Mouse (Mus musculus) urinary bladder, postnatal 4 days (tissue): ENCODE measurements around the gene Exosc9.

Experiments
- DNase-seq, 2 experiments: peaks; one replicate each; pipeline ENCODE4 v3.0.0; 2021 to 2022; ENCODE audit warnings: low spot score in 2 of 2

The Exosc9 gene

DNA sequence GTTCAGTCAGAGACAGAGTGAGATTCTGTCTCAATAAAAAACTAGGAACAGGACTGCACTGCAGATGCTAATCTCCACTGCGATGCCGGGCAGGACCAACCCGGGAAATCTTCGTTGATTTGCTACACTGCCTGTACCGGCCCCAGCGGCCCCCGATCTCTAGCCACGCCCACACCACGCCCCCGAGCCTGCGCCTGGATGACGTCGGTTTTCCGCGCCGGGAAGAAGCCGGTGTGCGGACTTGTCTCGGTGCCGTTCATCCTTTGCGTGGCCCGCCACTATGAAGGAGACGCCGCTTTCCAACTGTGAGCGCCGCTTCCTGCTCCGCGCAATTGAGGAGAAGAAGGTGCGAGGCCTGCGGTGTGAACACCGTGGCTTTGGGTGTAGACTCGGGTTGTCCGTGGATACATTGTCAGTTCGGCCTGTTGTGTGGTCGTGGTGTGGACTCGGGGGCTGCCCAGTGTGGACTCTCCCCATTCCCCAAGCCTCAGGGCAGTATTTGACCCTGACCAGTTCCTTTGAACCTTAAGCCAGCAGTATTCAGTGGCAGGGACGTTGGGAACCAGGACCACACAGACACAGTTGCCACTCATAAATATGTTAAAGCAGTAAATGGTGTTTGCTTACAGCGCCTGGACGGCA is at the start of gene Exosc9:
Gene Exosc9 (plus strand): TSS at position 201 of the 642 bp plus-strand sequence.
- DNase-seq: peak; percentile 90 to 97

DNA sequence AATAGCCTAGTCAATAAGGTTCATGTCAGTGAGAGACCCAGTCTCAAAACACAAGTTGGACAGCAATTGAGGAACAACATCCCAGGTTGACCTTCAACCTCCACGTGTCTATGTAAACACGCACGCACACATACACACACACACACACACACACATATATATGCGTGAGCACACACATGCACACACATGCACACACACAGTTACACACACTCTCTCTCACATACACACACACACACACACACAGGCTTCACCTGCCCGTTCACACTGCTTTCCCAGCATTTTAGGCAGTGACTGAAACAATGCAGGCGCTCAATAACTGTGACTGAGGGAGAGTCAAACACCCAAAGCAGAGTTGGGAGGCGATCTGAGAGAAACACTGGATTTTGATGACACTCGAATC is 47.1 kb upstream of the Exosc9 start:
- no peak for DNase-seq

DNA sequence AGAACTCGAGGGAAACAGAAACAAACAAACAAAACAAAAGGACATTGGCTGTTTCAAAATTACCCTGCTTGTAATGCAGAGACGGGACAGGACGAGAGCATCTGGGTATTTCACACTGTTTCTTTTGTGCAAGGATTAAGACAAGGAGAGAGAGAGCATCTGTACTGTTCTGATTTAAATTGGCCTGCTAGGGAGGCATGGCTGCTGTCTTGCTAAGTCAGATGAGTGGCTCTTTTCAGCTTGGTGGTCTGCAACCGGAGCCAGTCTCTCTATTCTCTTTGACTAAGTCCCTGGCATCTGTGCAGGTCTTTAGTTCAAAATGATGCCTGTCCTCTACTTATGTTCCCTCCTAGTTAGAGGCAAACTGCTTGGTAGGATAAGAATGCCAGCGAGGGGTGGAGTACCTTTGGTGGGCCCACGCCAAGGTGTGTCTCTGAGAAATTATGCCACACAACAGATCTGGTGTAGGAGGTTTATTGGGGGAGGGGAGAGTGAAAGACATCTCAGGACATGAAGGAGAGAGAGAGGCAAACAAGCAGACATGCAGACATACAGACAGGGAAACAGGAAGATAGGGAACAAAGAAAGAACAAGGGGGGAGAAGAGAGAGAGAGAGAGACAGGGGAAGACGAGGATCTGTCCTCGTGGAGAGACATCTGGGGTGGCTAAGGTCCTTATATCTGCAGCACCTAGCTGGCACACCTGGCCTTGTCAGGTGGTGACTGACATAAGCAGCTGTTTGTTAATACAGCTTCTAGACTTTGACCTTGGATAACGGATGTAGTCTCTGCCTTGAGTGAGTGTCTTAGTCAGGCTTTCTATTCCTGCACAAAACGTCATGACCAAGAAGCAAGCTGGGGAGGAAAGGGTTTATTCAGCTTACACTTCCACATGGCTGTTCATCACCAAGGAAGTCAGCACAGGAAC is 46.3 kb upstream of the Exosc9 start:
- no peak for DNase-seq

DNA sequence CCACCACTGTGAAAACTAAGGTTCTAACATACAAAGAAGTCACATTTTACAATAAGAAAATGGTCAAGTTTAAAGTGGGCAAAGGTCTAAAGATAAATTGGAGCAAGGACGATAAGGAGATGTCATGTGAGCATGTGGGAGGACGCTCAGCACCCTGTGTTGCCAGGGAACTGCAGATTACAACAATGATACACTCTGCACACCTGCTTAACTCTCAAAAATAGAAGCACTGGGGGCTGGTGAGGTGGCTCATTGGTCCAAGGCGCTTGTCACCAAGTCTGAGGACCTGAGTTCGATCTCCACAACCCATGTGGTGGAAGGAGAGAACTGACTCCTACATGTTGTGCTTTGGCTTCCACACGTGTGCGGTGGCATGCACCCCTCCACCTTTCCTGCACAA is 40.9 kb upstream of the Exosc9 start:
- no peak for DNase-seq

DNA sequence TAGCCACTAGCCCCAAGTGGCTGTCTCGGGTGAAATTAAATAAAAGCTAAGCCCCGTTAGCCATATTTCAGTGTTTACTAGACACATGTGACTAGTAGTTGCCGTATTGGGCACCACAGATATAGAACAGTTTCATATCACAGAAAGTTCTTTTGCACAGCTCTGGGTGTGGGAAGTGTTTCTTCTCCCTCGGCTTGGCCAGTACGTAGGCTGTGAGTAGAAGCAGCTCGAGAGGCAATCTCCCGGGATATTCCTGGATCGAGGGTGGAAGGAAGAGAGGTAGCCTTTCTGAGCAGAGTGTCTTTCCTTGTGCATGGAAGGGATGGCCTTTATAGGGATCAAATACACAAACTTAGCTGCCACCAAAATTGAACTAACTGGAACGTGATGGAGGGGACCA is 36.2 kb upstream of the Exosc9 start:
- no peak for DNase-seq

DNA sequence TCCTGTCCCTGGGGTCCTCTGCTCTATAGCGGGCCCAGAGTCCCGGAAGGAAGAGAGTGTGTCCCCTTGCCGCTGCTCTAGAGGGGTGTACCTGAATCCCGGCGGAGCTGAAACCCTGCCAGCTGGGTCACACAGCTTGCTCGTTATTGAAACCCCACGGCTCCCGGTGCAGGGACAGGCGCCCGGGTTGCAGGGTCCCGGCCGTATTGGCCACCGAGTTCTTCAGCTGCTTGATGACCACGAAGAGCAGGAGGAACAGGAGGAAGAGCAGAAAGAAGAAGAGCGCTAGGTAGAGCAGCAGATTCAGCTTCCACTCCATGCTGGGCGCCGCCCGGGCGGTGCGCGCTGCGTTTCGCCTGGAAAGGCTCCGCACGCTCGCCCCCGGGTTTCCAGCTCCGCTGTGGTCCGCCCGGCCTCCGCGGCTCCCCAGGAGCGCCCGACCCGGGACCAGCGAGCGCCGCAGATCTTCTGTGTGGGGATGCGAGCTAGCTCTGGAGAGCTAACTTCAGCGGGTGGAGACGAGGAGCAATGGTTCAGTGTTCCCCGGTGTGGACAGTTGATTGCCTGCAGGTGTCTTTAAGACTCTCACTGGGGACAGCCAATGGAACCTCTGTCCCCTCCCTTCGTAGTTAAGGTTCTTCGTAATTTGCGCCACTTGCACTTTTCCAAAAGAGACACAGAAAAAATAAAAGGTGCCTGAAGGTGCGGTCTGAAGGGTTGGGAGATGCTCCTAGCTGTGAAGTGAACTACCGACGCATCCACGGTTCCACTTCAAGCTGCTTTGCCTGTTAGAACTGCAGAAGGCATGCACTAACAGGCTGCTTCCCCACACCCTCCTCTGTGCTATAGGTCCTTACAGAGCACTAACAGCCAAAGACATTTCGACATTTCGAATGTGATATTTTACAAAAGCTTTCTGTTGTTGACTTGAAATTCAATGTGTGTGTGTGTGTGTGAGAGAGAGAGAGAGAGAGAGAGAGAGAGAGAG is 31.0 kb upstream of the Exosc9 start, which contains the start of gene Gm11549:
Gene Gm11549 (minus strand): TSS at position 741 of the 988 bp plus-strand sequence.
- DNase-seq: no peak

DNA sequence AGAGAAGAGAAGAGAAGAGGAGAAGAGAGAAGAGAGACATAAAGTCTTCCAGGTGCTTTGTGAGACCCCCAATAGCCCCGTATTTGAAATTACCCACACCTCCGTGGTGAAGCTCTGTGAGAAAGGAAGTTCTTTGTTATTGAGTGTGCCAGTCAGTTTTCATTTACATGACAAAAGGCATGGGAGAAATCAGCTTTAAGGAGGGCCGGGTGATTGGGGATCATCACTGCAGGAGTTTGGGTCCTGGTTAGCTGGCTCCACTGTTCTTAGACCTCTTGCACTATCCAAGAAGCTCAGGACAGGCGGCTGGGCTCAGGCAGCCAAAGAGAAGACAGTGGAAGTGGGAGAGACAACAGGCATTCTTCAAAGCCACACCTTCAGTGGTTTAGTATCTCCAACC is 30.3 kb upstream of the Exosc9 start:
- DNase-seq: no peak

DNA sequence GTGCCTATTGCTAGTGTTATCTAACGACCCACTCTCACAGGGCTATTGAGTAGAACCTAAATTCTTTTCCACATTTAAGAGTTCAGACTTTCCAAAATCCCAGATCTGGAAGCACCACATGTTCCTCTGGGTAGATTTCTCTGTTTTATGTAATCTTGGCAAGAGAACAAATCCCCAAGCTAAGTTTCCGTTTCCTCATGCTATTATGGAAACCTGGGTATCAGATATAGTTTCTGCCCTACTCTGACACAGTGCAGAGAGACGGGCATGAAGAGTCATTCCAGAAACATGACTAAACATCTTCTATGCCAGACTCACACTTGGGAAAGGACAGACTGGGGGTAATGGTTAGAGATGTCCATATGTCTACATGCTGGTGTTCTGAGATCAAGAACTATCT is 27.9 kb upstream of the Exosc9 start:
- no peak for DNase-seq

DNA sequence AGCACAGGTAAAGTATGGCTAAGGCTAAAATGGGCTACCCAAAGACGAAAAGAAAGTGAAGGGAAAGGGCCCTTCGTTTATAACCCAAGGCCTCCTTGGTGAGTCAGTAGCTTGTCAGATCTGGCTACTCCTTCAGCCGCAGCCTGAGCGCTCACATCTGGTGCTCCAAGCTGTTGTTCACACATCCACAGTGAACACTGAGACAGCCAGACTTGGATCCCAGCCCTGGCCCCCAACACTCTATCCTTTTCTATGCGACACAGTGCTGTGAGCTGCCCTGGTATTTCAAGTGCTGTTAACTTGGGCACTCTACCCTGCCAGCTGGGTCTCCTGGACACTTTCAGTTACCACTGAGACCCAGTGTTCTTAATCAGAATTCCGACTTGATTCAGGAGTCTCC is 22.1 kb upstream of the Exosc9 start:
- no peak for DNase-seq

DNA sequence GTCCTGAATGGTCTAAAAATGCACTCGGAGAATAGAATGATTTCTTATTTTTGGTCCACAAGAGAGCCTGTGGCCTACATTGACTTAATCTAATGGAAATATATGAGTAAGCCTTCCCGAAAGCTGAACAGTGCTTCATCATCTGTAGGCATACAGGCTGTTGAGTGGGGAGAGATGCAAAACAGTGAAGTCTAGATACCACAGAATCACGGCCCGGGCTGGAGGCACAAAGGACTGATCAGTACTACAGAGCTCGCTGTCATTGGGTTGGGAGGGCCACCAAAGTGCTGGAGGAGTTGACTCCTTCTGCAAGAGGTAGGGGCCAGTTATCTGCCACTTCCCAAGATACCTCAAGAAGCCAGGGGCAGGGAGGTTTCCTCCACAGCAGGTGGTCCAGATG is 21.6 kb upstream of the Exosc9 start:
- no peak for DNase-seq

DNA sequence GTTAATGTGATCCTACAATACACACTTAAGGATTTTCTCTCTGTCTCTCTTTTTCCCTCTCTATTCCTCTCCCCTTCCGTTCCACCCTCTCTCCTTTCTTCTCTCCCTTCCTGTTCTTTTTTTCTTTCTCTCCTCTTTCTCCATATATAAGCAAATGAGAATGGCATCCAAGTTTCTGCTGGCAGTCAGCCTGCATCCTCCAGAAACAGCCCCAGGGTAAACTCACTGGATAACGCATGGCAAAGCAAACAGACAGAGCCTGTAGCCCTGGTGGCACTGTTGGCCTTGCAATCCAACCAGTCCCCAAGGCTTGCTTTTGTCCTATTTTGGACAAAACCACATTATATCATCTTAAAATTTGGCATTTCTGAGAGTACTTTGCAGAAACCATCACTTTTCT is 21.2 kb upstream of the Exosc9 start:
- DNase-seq: no peak

DNA sequence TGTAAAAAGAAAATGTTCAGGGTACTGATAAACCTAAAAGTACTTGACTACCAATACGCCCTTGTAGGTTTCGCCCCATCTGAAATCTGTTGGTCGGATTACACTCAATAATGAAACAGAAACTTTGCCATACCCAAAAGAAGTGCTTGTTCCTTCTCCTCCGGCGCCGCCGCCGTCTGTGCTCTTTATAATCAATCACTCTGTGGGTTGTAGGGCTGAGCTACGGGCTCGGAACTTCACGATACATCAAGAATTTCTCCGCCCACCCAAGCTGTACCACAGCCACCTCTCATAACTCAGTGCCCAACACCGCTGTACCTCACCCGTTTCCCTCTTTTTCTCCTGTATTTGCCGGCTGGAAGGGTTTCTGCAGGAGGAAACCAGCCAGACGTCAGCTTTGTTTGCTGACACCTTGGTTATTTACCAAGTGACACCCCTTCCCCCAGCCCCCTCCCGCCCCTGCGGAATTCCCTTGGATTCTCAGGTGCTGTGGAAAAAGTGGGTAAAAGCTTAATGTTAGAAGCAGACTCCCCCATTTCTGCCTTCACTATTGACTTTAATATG is 20.3 kb upstream of the Exosc9 start:
- no peak for DNase-seq

DNA sequence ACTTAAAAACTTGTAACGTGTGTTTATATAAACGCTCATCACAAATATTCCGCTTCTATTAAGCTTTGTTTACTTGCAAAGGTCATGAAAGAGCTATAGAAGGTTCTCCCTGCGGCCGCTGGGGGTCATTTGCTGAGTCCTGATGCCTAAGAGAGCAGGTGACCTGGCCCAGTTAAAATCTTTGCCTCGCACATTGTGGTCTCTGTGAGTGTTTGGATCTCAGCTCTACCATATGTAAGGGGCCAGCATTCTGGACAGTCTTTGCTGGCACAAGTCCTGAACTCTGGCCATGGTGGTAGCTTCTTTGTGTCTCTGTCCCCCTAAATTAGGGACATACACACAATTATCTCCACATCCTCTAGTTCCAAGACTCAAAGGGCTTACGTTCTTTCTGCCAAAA is 19.7 kb upstream of the Exosc9 start:
- DNase-seq: no peak

DNA sequence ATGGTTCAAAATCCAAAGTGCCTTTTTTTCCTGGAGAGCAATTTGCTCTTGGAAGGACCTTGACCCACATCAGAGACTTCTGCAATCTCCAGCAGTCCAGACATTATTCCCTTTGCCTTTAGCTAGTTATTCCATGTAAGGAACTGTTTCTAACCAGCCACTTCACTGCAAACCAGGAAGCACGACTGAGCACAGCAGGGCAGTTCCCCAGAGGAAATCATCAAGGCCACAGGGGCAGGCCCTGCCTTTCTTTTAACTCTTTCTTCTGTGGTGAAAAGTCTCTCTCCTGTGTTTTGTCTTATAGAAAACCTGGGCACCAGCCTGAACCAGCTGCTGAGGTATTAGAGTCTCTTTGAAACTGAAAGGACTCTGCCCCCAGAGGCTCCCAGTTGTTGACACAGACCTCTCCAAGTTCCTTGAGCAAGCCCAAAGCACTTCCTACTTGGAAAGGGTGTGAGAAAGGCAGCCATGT is 19.2 kb upstream of the Exosc9 start:
- DNase-seq: no peak

DNA sequence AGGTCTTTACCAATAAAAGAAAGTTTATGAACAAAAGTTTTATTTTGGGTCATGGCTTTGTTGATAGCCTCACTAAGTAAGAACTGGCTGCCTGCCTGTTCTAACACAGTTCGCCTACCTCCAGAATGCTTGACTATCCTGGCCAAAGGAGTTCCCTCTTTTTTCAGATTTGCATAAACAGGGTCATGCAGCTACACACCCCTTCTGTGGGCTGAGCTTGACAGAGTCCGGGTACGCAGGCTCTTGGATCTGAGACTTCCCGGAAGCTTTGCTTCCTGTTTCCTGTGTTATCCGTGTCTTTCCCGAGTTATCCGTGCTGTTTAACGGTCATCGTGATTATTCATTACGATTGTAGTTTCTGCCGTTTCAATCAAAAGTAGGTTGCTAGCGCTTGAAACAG is 16.4 kb upstream of the Exosc9 start:
- DNase-seq: no peak

DNA sequence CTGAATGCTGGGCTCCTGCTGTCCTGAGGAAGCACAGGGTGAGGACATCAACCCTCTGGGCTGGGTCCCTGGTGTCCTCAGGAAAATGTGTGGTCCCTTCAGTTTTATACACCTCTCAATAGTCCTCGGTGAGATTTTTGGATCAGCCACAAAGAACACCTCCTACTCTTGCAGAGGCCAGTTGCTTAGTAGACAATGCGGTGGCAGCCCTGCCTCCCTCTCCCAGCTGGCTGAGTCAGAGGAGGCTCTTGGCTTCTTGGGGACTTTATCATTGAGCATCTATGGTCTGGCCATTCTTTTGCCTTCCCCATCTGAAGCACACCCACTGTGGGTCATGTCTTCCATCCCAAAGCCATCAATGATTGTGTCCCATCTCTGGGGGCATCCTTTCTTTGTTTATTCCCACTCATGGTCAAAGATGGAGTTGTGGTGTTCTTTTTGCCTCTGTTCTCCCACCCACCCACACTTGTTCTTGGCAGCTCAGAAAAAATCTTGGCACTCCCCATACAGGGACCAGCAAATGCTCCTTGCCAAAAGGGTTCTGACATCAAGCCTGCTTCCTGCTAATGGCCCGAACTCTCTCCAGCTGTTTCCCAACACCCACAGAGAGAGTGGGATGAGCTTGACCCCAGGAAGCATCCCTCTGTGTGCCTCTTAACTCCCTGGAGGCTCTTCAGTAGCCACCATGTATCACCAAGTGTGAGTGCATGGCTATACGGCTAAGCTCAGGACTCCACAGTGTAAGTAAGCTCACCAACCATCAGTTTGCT is 14.5 kb upstream of the Exosc9 start:
- DNase-seq: no peak

DNA sequence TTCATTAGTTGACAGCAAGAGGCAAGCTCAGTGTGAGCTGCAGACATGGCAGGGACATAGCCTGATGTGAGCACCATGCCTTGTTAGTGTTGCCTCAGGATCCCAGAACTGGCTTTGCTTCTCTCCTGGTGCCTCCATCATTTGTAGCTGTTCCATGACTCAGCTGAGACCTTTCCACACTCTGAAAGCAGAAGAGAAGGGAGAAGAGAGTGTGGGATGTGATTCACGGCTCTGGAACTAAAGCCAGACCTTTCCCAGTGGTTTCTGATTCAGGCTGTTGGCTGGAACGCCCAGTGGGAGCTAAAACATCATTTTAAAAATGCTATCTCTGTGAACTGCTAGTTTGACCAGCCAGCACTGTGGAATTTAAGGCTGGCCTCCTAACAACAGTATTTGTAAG is 11.7 kb upstream of the Exosc9 start:
- DNase-seq: no peak

DNA sequence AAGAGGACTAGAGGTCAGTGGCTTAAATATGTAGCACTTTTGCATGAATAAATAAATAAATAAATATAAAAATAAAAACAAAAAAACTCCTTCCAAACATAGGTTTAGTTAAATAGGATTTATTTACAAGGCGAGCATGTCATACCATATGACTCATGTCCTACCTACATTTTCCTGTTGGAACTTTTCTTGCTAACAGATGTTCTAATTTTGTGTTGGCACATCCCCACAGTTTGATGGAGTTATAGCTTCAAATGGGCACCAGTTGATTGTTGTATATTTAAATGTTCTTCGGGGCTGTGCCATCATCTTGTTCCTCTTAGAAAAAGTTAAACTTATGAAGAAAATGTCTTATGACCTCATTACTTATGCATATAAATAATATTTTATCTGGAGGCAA is 11.0 kb upstream of the Exosc9 start:
- DNase-seq: no peak

DNA sequence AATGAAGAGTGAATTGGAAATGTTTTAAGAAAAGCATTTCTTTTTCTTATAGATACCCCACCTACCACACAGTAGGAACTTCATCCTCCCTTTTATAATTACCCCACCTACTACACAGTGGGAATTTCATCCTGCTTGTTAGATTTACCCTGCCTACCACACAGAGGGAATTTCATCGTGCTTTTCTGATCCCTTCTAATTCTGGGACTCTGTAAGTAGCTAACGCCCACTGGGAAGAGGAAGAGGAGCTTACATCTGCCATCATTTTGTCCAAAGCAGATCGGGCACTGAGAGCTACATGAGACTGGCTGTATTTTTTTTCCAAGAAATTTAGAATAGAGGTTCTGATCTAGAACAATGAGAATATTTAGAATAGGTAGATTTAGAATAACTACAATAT is 7.4 kb upstream of the Exosc9 start:
- DNase-seq: no peak

DNA sequence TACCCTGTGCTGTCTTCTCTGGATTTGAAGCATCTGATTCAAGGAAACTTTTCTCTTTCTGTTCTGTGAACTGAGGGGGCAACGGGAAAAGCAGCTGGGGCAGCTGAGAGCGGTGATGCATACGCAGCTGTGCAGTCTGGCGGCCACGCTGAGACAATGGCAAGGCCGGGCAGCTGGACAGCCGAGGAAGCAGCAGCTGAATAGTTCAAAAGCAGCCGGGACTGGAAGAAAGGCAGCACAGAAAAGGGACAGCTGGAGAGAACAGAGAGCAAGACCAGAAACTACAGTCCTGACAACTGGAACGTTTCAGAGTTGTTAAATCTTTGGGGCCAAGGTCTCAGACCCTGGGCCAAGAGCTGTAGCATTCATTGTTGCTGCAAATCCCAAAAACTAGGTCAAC is 1.1 kb upstream of the Exosc9 start:
- peak in 1 of 2 experiments; percentile 38 for DNase-seq
